Mouse (Mus musculus) myocyte (in vitro differentiated cells): ENCODE measurements at regions not wholly inside any gene's neighbourhood (a gene's known extent, or its start where the extent isn't known, plus 50 kb on each side); places are given as distances from the start of the nearest gene placed in this dataset.

Source experiments
- E2F4 ChIP-seq: IDR thresholded peaks from one replicate; pipeline ENCODE4 v1.6.1; 2011; ENCODE audit warnings: mild to moderate bottlenecking, control low read depth, moderate library complexity; ENCODE audit not compliant: insufficient read depth
- MYOD1 ChIP-seq, 3 experiments: IDR thresholded peaks; one replicate each; pipeline ENCODE4 v1.6.1; 2011; ENCODE audit warnings: control low read depth in 2 of 3, low read depth in 2 of 3, mild to moderate bottlenecking in 2 of 3, moderate library complexity in 1 of 3; ENCODE audit not compliant: insufficient read length in 2 of 3, control insufficient read depth in 1 of 3
- POLR2A ChIP-seq: IDR thresholded peaks from one replicate; pipeline ENCODE4 v1.6.1; 2011; ENCODE audit warnings: low read depth, mild to moderate bottlenecking, control low read depth, moderate library complexity; ENCODE audit not compliant: insufficient read length
- POLR2AphosphoS2 ChIP-seq: IDR thresholded peaks from one replicate; pipeline ENCODE4 v1.6.1; 2011; ENCODE audit warnings: low read depth, control low read depth; ENCODE audit not compliant: insufficient read length
- USF1 ChIP-seq: IDR thresholded peaks from one replicate; pipeline ENCODE4 v1.6.1; 2011; ENCODE audit warnings: low read depth, mild to moderate bottlenecking, control low read depth, moderate library complexity

GRCm38 (mm10) chr10:98501566-98501965, 412.6 kb upstream of the Atp2b1 start:
- TF ChIP-seq USF1 (no peak), POLR2A (no peak), MYOD1 (IDR thresholded peaks at IDR 0.05; ENCODE audit: control insufficient read depth in 1 of 3, insufficient read length in 2 of 3, low read depth in 2 of 3) (no peak), E2F4 (no peak), POLR2AphosphoS2 (no peak)
